In the genomic region with DNA sequence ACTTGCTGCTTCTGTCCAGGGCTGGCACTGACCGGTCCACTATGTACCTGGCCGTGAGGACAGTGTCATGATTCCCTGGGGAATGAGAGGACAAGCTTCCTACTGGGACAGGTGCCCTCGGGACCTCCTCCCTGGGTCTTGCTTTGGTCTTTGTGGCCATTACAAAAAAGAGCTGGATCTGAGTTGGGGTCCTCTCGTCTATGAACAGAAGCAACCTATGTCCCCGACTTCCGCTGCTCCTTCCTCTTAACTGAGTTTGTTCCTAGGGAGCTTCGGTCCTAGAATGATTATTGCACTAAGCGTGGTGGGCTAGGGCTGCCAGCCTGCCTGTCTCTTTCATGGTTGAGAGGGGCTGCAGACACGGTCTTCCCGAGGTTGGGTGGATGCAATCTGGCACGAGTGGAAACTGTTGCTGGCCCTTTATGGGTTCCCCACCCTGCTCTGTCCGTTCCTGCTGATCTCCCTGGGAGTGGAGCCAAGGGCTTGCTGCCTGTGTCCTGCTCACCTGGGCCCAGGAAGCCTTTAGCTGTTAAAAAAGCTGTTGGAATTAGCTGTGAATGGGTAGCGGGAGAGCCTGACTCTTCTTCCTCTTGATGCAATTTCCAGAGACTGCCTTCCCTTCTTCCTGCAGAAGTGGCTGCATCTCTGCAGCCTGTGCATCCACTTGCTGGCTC, we compare ENCODE assay signal across 8 mouse cellular contexts. TPM values are rescaled to one million over a fixed set of nuclear protein-coding genes. Genes with fewer than 3 reads are reported as not detected.
DNase-seq lines count a peak whose midpoint lies in the region; ATAC-seq and TF ChIP-seq lines count a peak whose summit lies in the region.

No protein-coding gene starts in this region.

- TF ChIP-seq POLR2A in lung, adult 2 months (IDR thresholded peaks at IDR 0.05; ENCODE audit: borderline replicate concordance, extremely low read depth, low read depth, low read length): no peak

- H3K9ac ChIP-seq in stomach, embryonic 14.5 days (replicated peaks; ENCODE audit: low read depth, low read length): no peak overlapping the region

- H3K36me3 ChIP-seq in limb, embryonic 10.5 days: peaks cover 9% of the 10 kb centered on the region; the same call in 1 of the 2 replicates
- no peaks in the 10 kb centered on the region for H3K36me3 ChIP-seq in stomach, embryonic 14.5 days (ENCODE audit: control insufficient read depth, insufficient read depth, low read length)

- H3K4me2 ChIP-seq in stomach, embryonic 14.5 days (replicated peaks; ENCODE audit: low read depth, low read length): peak overlapping the region; percentile 99

- H3K4me1 ChIP-seq in lung, adult 2 months (ENCODE audit: control insufficient read depth, insufficient read depth, low read length): peaks cover 3% of the 10 kb centered on the region; the same call in 1 of the 2 replicates
- peaks cover 80% of the 10 kb centered on the region for H3K4me1 ChIP-seq in limb, embryonic 10.5 days
- H3K4me1 ChIP-seq in stomach, embryonic 14.5 days (ENCODE audit: control insufficient read depth, insufficient read depth, low read length): peaks cover 13% of the 10 kb centered on the region; the same call in 1 of the 2 replicates

- no peak for TF ChIP-seq CTCF in lung, adult 2 months (IDR thresholded peaks at IDR 0.05; ENCODE audit: insufficient read depth, low read length)

- H3K9me3 ChIP-seq in limb, embryonic 10.5 days (replicated peaks): no peaks in the 10 kb centered on the region
- no peaks in the 10 kb centered on the region for H3K9me3 ChIP-seq in stomach, embryonic 14.5 days (ENCODE audit: control insufficient read depth, low read depth, low read length)

- no peak for ATAC-seq in stomach, embryonic 14.5 days (ENCODE audit: insufficient number of reproducible peaks, insufficient read depth, low FRiP score, low read depth)

- peak overlapping the region; percentile 70 for H3K4me3 ChIP-seq in lung, adult 2 months (replicated peaks; ENCODE audit: extremely low read depth, low read depth, low read length)
- H3K4me3 ChIP-seq in limb, embryonic 10.5 days: peak overlapping the region; percentile 72
- H3K4me3 ChIP-seq in stomach, embryonic 14.5 days (ENCODE audit: low read depth, low read length): peak overlapping the region; percentile 49

- WGBS in lung, adult 2 months: 26% methylated on average over 13 of the region's 13 CpGs
- WGBS in limb, embryonic 10.5 days: 35% methylated on average over 13 of the region's 13 CpGs
- 36% methylated on average over 13 of the region's 13 CpGs for WGBS in stomach, embryonic 14.5 days

- peaks cover 63% of the 10 kb centered on the region for H3K27me3 ChIP-seq in limb, embryonic 10.5 days (ENCODE audit: low read depth, poor library complexity, severe bottlenecking)
- peaks cover 18% of the 10 kb centered on the region for H3K27me3 ChIP-seq in stomach, embryonic 14.5 days (ENCODE audit: control insufficient read depth, insufficient read depth, low read length)

- peak; percentile 36 for DNase-seq in cerebellum, adult 11-12 months
- DNase-seq in cerebellum, postnatal 4 days (ENCODE audit: low spot score in 2 of 2): no peak
- DNase-seq in lung, adult 2 months: no peak
- no peak for DNase-seq in lung, postnatal 25 days (ENCODE audit: low spot score)
- no peak for DNase-seq in limb, embryonic 10.5 days (ENCODE audit: low spot score)
- DNase-seq in urinary bladder, postnatal 14 days (ENCODE audit: low spot score): no peak
- DNase-seq in gastrocnemius, postnatal 10 days: no peak

- H3K27ac ChIP-seq in limb, embryonic 10.5 days: peak overlapping the region; percentile 88; the same call in 1 of the 2 replicates
- no peak overlapping the region for H3K27ac ChIP-seq in stomach, embryonic 14.5 days (ENCODE audit: low read length)

RNA-seq across cellular contexts. Expression of a gene that starts 1.5 kb away (rescaled TPM):
- polyA plus RNA-seq in lung, adult 2 months (2012; rRNA removed): 68.6 and 83.1 TPM in 2 replicates
- polyA plus RNA-seq in limb, embryonic 10.5 days (2016; fragmentation: Nextera tagmentation; extraction: Ambion mirVana): 33.6 and 43.5 TPM in 2 replicates
- 16.8 and 20.9 TPM in 2 replicates for polyA plus RNA-seq in stomach, embryonic 14.5 days (2014; fragmentation: Nextera tagmentation; extraction: Ambion mirVana)
- 1 to 10 TPM; 4.4 to 4.7 TPM for total RNA-seq in gastrocnemius, postnatal 10 days (2021)

RNA-seq across cellular contexts. Expression of a gene that starts 11.6 kb away (rescaled TPM):
- 223 and 276 TPM in 2 replicates for polyA plus RNA-seq in lung, adult 2 months (2012; rRNA removed)
- polyA plus RNA-seq in limb, embryonic 10.5 days (2016; fragmentation: Nextera tagmentation; extraction: Ambion mirVana): 100 and 102 TPM in 2 replicates
- polyA plus RNA-seq in stomach, embryonic 14.5 days (2014; fragmentation: Nextera tagmentation; extraction: Ambion mirVana): 126 and 135 TPM in 2 replicates
- total RNA-seq in gastrocnemius, postnatal 10 days (2021): 10 to 100 TPM; 80.1 to 90.4 TPM

RNA-seq across cellular contexts. Expression of a gene that starts 29.9 kb away (rescaled TPM):
- polyA plus RNA-seq in lung, adult 2 months (2012; rRNA removed): 20.2 and 20.3 TPM in 2 replicates
- 43.8 and 49.0 TPM in 2 replicates for polyA plus RNA-seq in limb, embryonic 10.5 days (2016; fragmentation: Nextera tagmentation; extraction: Ambion mirVana)
- 39.6 and 41.4 TPM in 2 replicates for polyA plus RNA-seq in stomach, embryonic 14.5 days (2014; fragmentation: Nextera tagmentation; extraction: Ambion mirVana)
- 10 to 100 TPM in 1 of 2 experiments, 1 to 10 TPM in 1; 9.7 to 10.5 TPM for total RNA-seq in gastrocnemius, postnatal 10 days (2021)

RNA-seq across cellular contexts. Expression of a gene that starts 32.1 kb away (rescaled TPM):
- 9.9 and 10.0 TPM in 2 replicates for polyA plus RNA-seq in lung, adult 2 months (2012; rRNA removed)
- polyA plus RNA-seq in limb, embryonic 10.5 days (2016; fragmentation: Nextera tagmentation; extraction: Ambion mirVana): 0.30 and 0.80 TPM in 2 replicates
- 0.32 and 0.42 TPM in 2 replicates for polyA plus RNA-seq in stomach, embryonic 14.5 days (2014; fragmentation: Nextera tagmentation; extraction: Ambion mirVana)
- not detected for total RNA-seq in gastrocnemius, postnatal 10 days (2021)
